Mouse (Mus musculus) intestine, postnatal 0 days (tissue): ENCODE results near the gene Zfy2. TPM values are rescaled to one million over a fixed set of nuclear protein-coding genes. Genes with fewer than 3 reads are reported as not detected.

ENCODE experiments used
- ATAC-seq: fragments of 200-750 bp; cut with Nextera tagmentation; 2 replicates; pipeline ENCODE4 v1.8.0; 2017; ENCODE audit warnings: mild to moderate bottlenecking, moderate TSS enrichment, moderate library complexity
- H3K27ac ChIP-seq: fragments of 300-500 bp; sonication (generic); 2 replicates; pipeline ENCODE4 v1.5.1; 2014; ENCODE audit warnings: mild to moderate bottlenecking, low read depth, low read length, moderate library complexity
- H3K27me3 ChIP-seq: fragments of 300-500 bp; sonication (generic); replicated peaks from 2 replicates; pipeline ENCODE4 v1.6.1; 2014; ENCODE audit warnings: low read length, mixed read lengths; ENCODE audit not compliant: control insufficient read depth, insufficient read depth
- H3K36me3 ChIP-seq: fragments of 300-500 bp; sonication (generic); 2 replicates; pipeline ENCODE4 v1.6.1; 2014; ENCODE audit warnings: mild to moderate bottlenecking, moderate library complexity; ENCODE audit not compliant: control insufficient read depth, insufficient read depth
- H3K4me1 ChIP-seq: fragments of 300-500 bp; sonication (generic); replicated peaks from 2 replicates; pipeline ENCODE4 v1.6.1; 2014; ENCODE audit warnings: antibody characterized with exemption, low read length, mixed read lengths; ENCODE audit not compliant: control insufficient read depth, insufficient read depth
- H3K4me2 ChIP-seq: fragments of 300-500 bp; sonication (generic); replicated peaks from 2 replicates; pipeline ENCODE4 v1.6.1; 2014; ENCODE audit warnings: low read depth, mild to moderate bottlenecking, moderate library complexity
- H3K4me3 ChIP-seq: fragments of 300-500 bp; sonication (generic); 2 replicates; pipeline ENCODE4 v1.5.1; 2014; ENCODE audit warnings: low read depth, low read length
- H3K9ac ChIP-seq: fragments of 300-500 bp; sonication (generic); 2 replicates; pipeline ENCODE4 v1.6.1; 2014; ENCODE audit warnings: mild to moderate bottlenecking, low read depth, low read length
- H3K9me3 ChIP-seq: fragments of 300-500 bp; sonication (generic); 2 replicates; pipeline ENCODE4 v1.6.1; 2016; ENCODE audit warnings: mixed run types; ENCODE audit not compliant: control insufficient read depth
- CTCF ChIP-seq: sonication (generic); IDR thresholded peaks from 2 replicates; pipeline ENCODE4 v1.5.1; 2016; ENCODE audit warnings: low read depth, mild to moderate bottlenecking, control low read depth, antibody characterized with exemption, moderate library complexity
- WGBS: fragments of 180-500 bp; shearing (Covaris S2); extraction: QIAGEN DNeasy Blood & Tissue Kit; methylation state at CpG from one replicate; pipeline ENCODE4 v1.1.7; 2014; 5-methylcytosine and 5-hydroxymethylcytosine counted together
- polyA plus RNA-seq: library from polyadenylated mRNA; unstranded; fragments of >200 nt; fragmentation: Nextera tagmentation; extraction: Ambion mirVana; gene quantifications from 2 replicates; pipeline ENCODE4 v1.2.1, GENCODE M21; 2015

Zfy2 gene
- polyA plus RNA-seq = not detected in 2 replicates

DNA sequence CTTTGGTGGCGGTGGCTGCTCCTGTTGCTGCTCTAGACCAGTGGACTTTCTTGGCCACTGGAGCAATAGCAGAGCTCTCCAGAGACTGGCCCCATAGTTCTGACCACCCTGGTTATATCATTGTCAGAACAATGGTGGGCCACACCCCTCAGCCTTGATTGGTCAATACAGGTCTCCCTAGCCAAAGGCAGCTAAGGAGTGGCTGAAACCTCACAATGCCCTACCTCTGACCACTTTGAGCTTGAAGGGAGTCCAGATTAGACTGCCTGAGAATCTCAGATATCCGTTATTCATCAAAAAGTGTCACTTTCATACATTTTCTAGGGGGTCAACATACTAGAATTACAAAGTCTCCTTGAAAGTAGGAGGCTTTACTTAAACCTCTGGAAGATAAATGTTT lies at the start of gene Zfy2:
Gene Zfy2 (minus strand): TSS at position 101 of the 400 bp plus-strand sequence.
- Histone ChIP-seq H3K4me2 (no peak within 1 kb of the TSS), H3K9me3 (no peaks in the 10 kb centered on the region)
- 69% methylated on average over 2 of the region's 2 CpGs for WGBS

More for the DNA sequence above, at the start of gene Zfy2:
- Histone ChIP-seq H3K27me3 (no peaks in the 10 kb centered on the region), H3K4me3 (no peak within 1 kb of the TSS), H3K36me3 (no peaks in the 10 kb centered on the region), H3K27ac (no peak within 1 kb of the TSS), H3K4me1 (no peaks in the 10 kb centered on the region), H3K9ac (no peak within 1 kb of the TSS)
- no peak for ATAC-seq
- TF ChIP-seq CTCF = no peak
